Mouse (Mus musculus) heart, embryonic 14.5 days (tissue): ENCODE measurements around the gene Agr3. TPM values are rescaled to one million over a fixed set of nuclear protein-coding genes. Genes with fewer than 3 reads are reported as not detected.
A peak's percentile ranks its signal among the peaks of the same experiment; 100 is the strongest.

Experiments
- ATAC-seq: fragments of 200-750 bp; cut with Nextera tagmentation; 2 replicates; pipeline ENCODE4 v1.8.0; 2017; ENCODE audit warnings: low read depth, moderate TSS enrichment; ENCODE audit not compliant: insufficient number of reproducible peaks, insufficient read depth, low FRiP score
- H3K27ac ChIP-seq, 2 experiments: fragments of 200-500 bp in 1 of 2; fragments of 300-500 bp in 1 of 2; sonication (generic) in 1 of 2; replicated peaks in 1 of 2; 2 replicates each; pipeline ENCODE4 v1.5.1; 2012 to 2014; ENCODE audit warnings: low read depth in 2 of 2, low read length in 2 of 2, control low read depth in 1 of 2, mild to moderate bottlenecking in 1 of 2, mixed read lengths in 1 of 2; ENCODE audit not compliant: control insufficient read depth in 1 of 2, insufficient read depth in 1 of 2
- H3K27me3 ChIP-seq: fragments of 300-500 bp; sonication (generic); 2 replicates; pipeline ENCODE4 v1.6.1; 2014; ENCODE audit warnings: mild to moderate bottlenecking, low read length, control low read depth; ENCODE audit not compliant: control insufficient read depth, insufficient read depth
- H3K36me3 ChIP-seq: fragments of 300-500 bp; sonication (generic); 2 replicates; pipeline ENCODE4 v1.6.1; 2014; ENCODE audit warnings: mild to moderate bottlenecking, control low read depth, low read length, mixed read lengths; ENCODE audit not compliant: control insufficient read depth, insufficient read depth
- H3K4me1 ChIP-seq, 2 experiments: fragments of 200-500 bp in 1 of 2; fragments of 300-500 bp in 1 of 2; sonication (generic) in 1 of 2; 2 replicates each; pipeline ENCODE4 v1.6.1; 2012 to 2014; ENCODE audit warnings: low read length in 2 of 2, control low read depth in 1 of 2, mixed read lengths in 1 of 2; ENCODE audit not compliant: control insufficient read depth in 2 of 2, insufficient read depth in 2 of 2
- H3K4me2 ChIP-seq: fragments of 300-500 bp; sonication (generic); 2 replicates; pipeline ENCODE4 v1.6.1; 2014; ENCODE audit warnings: mild to moderate bottlenecking, low read length
- H3K4me3 ChIP-seq, 2 experiments: fragments of 200-500 bp in 1 of 2; fragments of 300-500 bp in 1 of 2; sonication (generic) in 1 of 2; 2 replicates each; pipeline ENCODE4 v1.5.1; 2012 to 2014; ENCODE audit warnings: low read length in 2 of 2, mild to moderate bottlenecking in 2 of 2, control low read depth in 1 of 2, low read depth in 1 of 2, moderate library complexity in 1 of 2; ENCODE audit not compliant: control insufficient read depth in 1 of 2, insufficient read depth in 1 of 2
- H3K9ac ChIP-seq: fragments of 300-500 bp; sonication (generic); 2 replicates; pipeline ENCODE4 v1.6.1; 2014; ENCODE audit warnings: mild to moderate bottlenecking, low read length
- H3K9me3 ChIP-seq: fragments of 300-500 bp; sonication (generic); 2 replicates; pipeline ENCODE4 v1.6.1; 2016; ENCODE audit warnings: low read length, control low read depth; ENCODE audit not compliant: control insufficient read depth
- WGBS: fragments of 180-500 bp; shearing (Covaris S2); extraction: QIAGEN DNeasy Blood & Tissue Kit; methylation state at CpG from one replicate; pipeline ENCODE4 v1.1.7; 2014; 5-methylcytosine and 5-hydroxymethylcytosine counted together
- polyA plus RNA-seq: library from polyadenylated mRNA; unstranded; fragments of >200 nt; fragmentation: Nextera tagmentation; extraction: Ambion mirVana; gene quantifications from 2 replicates; pipeline ENCODE4 v1.2.1, GENCODE M21; 2014

The Agr3 gene
- polyA plus RNA-seq, result not detected in 2 replicates

DNA sequence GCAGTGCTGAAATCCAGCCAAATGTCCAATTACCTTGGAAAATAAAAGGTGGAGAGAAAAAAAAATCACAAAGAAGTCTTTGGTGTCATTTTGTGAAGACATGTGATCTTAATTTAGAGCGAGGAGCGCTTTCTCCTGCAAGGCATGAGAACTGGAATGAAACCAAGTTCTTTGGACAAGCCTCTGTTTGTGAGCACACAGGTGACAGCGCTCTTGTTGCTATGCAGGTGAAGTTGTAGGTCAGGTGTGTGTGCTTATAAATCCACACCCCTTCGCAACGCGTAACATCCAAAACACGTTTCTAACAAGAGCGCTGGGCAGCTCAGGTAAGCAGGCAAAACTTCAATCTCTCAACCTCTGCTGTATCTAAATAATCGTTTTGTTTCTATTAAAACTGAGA, at the start of gene Agr3:
Gene Agr3 (plus strand): TSS at position 219 of the 400 bp plus-strand sequence.
- Histone ChIP-seq H3K27ac (no peak within 1 kb of the TSS), H3K4me1 (no peaks in the 10 kb centered on the region), H3K36me3 (no peaks in the 10 kb centered on the region), H3K9ac (no peak within 1 kb of the TSS), H3K9me3 (no peaks in the 10 kb centered on the region), H3K4me3 (no peak within 1 kb of the TSS), H3K27me3 (no peaks in the 10 kb centered on the region), H3K4me2 (no peak within 1 kb of the TSS)
- no peak for ATAC-seq
- 88% methylated on average over 9 of the region's 9 CpGs for WGBS

DNA sequence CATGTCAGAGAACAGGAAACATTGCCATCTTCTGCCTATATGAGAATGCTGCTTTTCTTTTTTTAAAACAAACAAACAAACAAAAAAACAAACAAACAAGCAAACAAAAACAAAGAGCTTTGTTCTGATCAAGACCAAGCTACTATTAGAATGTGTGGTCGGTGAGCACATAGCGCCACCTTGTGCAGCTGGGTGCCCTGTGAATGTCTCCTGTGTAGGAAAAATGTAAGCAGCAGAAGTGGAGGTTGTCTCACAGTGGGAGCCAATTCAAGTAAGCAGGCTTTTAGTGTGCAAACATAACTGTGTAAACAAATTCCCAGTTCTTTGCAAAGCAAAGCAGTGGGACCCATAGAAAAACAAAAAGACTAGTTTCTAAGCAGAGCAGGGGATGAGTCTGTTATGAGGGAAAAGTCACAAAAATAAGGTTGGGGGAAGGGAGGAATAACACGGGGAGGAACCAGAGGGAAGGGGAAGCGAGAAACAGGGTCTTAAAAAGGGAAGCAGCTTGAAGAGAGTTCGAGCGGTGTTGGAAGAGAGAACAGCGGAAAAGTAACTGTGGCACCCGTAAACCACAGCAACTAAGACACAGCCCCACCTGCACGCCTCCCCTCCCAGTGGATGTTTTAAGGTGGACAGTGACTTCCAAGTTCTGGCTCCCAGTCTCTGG, 40.4 kb upstream of the Agr3 start:
- Histone ChIP-seq H3K4me3 (no peak overlapping the region), H3K27me3 (no peaks in the 10 kb centered on the region), H3K27ac (no peak overlapping the region), H3K36me3 (no peaks in the 10 kb centered on the region), H3K9me3 (no peaks in the 10 kb centered on the region), H3K9ac (no peak overlapping the region), H3K4me1 (no peaks in the 10 kb centered on the region), H3K4me2 (no peak overlapping the region)
- ATAC-seq, result no peak
- 47% methylated on average over 9 of the region's 9 CpGs for WGBS

DNA sequence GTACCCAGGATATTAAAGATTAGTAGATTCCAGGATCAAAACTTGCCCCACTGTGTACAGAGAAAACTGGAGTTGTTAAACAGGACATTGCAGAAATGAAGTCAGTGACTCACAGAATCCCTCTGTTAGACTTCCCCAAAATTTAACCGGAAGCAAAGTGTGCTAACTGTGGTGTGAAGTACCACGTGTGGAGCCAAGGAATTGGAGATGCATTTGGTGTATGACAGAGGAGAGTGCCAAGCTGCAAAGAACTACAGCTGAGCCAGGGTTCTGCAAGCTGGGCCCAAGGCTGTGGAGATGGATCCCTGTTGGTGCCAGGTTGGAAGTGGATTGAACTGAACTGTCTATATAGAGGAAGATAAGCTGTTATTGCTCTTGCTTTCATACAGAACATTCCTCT, 36.0 kb upstream of the Agr3 start:
- Histone ChIP-seq H3K36me3 (no peaks in the 10 kb centered on the region), H3K27ac (no peak overlapping the region), H3K27me3 (no peaks in the 10 kb centered on the region), H3K9ac (no peak overlapping the region), H3K4me3 (no peak overlapping the region), H3K9me3 (no peaks in the 10 kb centered on the region), H3K4me2 (no peak overlapping the region), H3K4me1 (no peaks in the 10 kb centered on the region)
- WGBS, result 53% methylated on average over 2 of the region's 2 CpGs
- no peak for ATAC-seq

DNA sequence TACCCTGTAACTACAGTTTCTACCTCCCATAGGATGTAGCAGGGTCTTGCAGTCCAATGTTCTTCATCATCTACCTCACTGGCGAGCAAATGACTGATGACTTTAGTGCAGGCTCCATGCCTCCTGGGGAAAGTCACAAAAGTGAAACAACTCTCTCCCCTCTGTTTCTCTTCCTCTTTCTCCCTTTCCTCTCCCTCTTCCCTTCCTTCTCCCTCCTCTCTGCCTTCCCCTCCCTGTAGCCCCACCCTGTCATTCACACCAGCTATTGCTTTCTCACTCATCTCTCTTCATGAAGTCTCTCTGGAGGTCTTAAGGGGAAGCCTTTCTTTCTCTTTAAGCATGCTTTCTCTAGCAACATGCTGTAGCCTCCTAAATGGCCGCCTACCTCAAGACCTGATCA, 34.7 kb upstream of the Agr3 start:
- Histone ChIP-seq H3K9me3 (no peaks in the 10 kb centered on the region), H3K9ac (no peak overlapping the region), H3K36me3 (no peaks in the 10 kb centered on the region), H3K27ac (no peak overlapping the region), H3K27me3 (no peaks in the 10 kb centered on the region), H3K4me1 (no peaks in the 10 kb centered on the region), H3K4me2 (no peak overlapping the region), H3K4me3 (no peak overlapping the region)
- WGBS, result 65% methylated on average over 2 of the region's 2 CpGs
- no peak for ATAC-seq

DNA sequence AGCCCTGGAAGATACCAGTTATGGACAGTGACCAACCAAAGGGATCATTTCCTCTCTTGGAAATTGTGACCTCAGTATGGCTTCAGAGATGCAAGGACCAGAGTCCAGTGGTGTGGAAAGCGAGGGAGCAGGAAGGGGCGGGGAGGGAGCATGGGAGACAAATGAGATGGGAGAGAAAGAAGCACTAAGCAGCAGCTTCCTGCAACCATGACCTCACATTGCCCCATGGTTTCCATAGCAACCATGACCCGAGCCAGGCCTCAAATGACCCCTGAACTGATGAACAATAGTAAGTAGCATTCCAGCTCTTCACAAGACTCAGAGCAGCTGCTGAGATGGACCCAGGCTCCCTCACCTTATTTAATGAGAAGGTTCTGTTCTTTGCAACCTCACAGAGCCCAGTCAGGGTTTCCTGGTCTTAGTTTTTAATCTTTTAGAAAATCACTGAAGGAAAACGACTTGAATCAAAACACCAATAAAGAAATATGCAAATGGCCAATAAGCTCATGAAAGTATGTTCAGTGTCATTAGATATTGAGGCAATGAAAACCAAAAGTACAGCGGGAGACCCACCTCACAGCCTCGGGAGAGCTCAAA, 31.0 kb upstream of the Agr3 start:
- H3K27me3 ChIP-seq, result no peaks in the 10 kb centered on the region
- H3K9ac ChIP-seq, result no peak overlapping the region
- H3K4me1 ChIP-seq, result no peaks in the 10 kb centered on the region
- no peaks in the 10 kb centered on the region for H3K9me3 ChIP-seq
- no peak for ATAC-seq
- no peak overlapping the region for H3K4me2 ChIP-seq
- no peaks in the 10 kb centered on the region for H3K36me3 ChIP-seq
- 44% methylated on average over 6 of the region's 6 CpGs for WGBS
- H3K27ac ChIP-seq, result no peak overlapping the region
- no peak overlapping the region for H3K4me3 ChIP-seq

DNA sequence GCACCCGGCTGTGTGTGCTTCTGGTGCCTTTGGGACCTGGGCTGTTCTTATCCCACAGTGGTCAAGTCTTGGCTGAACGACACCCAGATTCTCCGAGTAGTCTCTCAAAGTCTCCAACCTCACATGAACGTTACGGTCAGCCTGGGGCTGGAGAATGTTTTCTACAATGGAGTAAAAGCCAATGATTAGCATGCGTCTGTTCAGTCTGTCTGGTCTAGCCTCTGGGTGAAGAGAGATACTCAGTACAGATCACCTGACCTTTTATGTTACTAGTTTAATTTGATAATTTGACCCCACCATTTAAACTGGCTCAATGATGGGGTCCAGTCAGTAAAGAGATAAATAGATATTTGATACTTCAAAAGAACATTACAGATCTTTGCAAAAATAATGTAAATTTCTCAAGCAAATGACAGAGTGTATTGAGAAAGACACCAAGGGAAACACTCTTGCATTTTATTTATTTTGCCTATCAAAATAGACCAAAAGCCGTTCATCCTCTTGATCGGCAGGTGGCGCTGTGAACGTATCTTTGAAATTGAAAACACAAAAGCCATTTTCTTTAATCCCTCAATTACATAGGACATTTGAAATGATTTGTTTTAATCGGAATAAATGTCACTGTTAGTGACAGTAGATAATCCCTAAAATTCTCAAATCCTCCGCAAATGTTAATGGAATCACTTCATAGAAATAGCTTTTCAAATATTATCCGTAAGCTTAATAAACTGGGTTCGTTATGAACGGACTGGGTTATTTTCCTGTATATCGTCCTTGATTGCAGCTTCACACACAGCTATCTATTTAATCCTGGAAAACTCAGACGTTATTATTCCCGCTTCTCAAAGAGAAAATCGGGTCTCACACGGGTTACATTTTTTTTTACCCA, 29.3 kb upstream of the Agr3 start:
- Histone ChIP-seq H3K9ac (peak overlapping the region; percentile 45), H3K27ac (no peak overlapping the region), H3K4me2 (peak overlapping the region; percentile 67), H3K4me3 (peak overlapping the region; percentile 8 to 35; a peak in 3 of 4 replicates), H3K36me3 (no peaks in the 10 kb centered on the region), H3K9me3 (no peaks in the 10 kb centered on the region), H3K27me3 (no peaks in the 10 kb centered on the region), H3K4me1 (no peaks in the 10 kb centered on the region)
- WGBS, result 27% methylated on average over 20 of the region's 20 CpGs
- no peak for ATAC-seq

DNA sequence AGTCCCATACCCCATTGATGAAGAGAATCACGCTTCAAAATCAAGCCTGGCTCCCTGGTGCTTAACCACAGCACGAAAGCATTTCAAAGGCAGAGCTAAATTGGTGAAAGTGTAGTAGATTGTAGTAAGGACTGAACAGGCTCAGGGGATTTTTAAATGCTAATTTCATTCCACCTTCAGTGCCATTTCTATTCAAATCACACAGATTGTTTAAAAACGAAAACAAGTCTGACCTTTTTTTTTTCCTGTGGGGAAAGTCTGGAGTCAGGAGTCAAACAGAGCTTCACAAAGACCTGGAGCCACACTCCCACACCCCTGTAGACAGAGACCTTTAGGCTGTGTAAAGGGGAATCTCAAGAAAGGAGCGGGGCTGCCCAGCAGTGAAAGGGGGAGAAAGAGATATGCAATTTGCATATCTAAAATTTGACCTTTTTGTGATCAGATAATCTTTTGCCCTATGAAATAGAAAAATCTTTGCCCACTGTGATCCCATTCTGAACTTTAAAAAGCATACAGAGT, 28.6 kb upstream of the Agr3 start:
- WGBS, result 28% methylated on average over 4 of the region's 4 CpGs
- H3K9ac ChIP-seq, result peak overlapping the region; percentile 45
- H3K4me2 ChIP-seq, result peak overlapping the region; percentile 67
- H3K4me3 ChIP-seq, result peak overlapping the region; percentile 8 to 35; a peak in 3 of 4 replicates
- no peaks in the 10 kb centered on the region for H3K27me3 ChIP-seq
- no peaks in the 10 kb centered on the region for H3K36me3 ChIP-seq
- no peak for ATAC-seq
- H3K9me3 ChIP-seq, result no peaks in the 10 kb centered on the region
- H3K4me1 ChIP-seq, result no peaks in the 10 kb centered on the region
- H3K27ac ChIP-seq, result no peak overlapping the region
